Mouse (Mus musculus): Measurements from ENCODE around the gene Dkkl1. TPM values are rescaled to one million over a fixed set of nuclear protein-coding genes. Genes with fewer than 3 reads are reported as not detected.

Gene Dkkl1
- polyA plus RNA-seq, 1 experiment from 2014 or later: 0.84 TPM

GRCm38 (mm10) chr7:45196994-45197393 lies 15.0 kb downstream of the Dkkl1 start:
- Histone ChIP-seq H3K27me3 (ENCODE audit: control insufficient read depth, insufficient read depth, low read depth, low read length) (0 out of 2 replicates have a peak, but pooled peaks cover 3% of the 10 kb centered on the region), H3K27ac (ENCODE audit: low read length) (no peak overlapping the region), H3K9ac (ENCODE audit: low read length) (no peak overlapping the region), H3K4me1 (replicated peaks; ENCODE audit: control insufficient read depth, insufficient read depth, low read length) (no peaks in the 10 kb centered on the region), H3K4me3 (ENCODE audit: low read length) (no peak overlapping the region), H3K36me3 (ENCODE audit: control insufficient read depth, insufficient read depth, low read length) (no peaks in the 10 kb centered on the region), H3K9me3 (ENCODE audit: control insufficient read depth, low read length) (no peaks in the 10 kb centered on the region), H3K4me2 (ENCODE audit: low read depth, low read length) (no peak overlapping the region)
- 77% methylated on average over 5 of the region's 5 CpGs for WGBS
- no peak for ATAC-seq (ENCODE audit: low read depth)

GRCm38 (mm10) chr7:45196176-45196535 lies 15.8 kb downstream of the Dkkl1 start:
- Histone ChIP-seq H3K36me3 (ENCODE audit: control insufficient read depth, insufficient read depth, low read length) (no peaks in the 10 kb centered on the region), H3K9ac (ENCODE audit: low read length) (no peak overlapping the region), H3K4me3 (ENCODE audit: low read length) (no peak overlapping the region), H3K9me3 (ENCODE audit: control insufficient read depth, low read length) (no peaks in the 10 kb centered on the region), H3K4me2 (ENCODE audit: low read depth, low read length) (no peak overlapping the region), H3K4me1 (replicated peaks; ENCODE audit: control insufficient read depth, insufficient read depth, low read length) (no peaks in the 10 kb centered on the region; the same call in 1 of the 2 replicates), H3K27ac (ENCODE audit: low read length) (no peak overlapping the region), H3K27me3 (ENCODE audit: control insufficient read depth, insufficient read depth, low read depth, low read length) (0 out of 2 replicates have a peak, but pooled peaks cover 3% of the 10 kb centered on the region)
- WGBS: 72% methylated on average over 4 of the region's 4 CpGs
- ATAC-seq (ENCODE audit: low read depth): no peak

- ATAC-seq (ENCODE audit: low read depth): no peak
- H3K4me2 ChIP-seq (ENCODE audit: low read depth, low read length): no peak overlapping the region
These were observed 16.4 kb downstream of the Dkkl1 start for GRCm38 (mm10) chr7:45195341-45196175.

GRCm38 (mm10) chr7:45193871-45194785 lies 17.8 kb downstream of the Dkkl1 start:
- no peaks in the 10 kb centered on the region for H3K36me3 ChIP-seq (ENCODE audit: control insufficient read depth, insufficient read depth, low read length)
- no peak for ATAC-seq (ENCODE audit: low read depth)
- WGBS: 68% methylated on average over 17 of the region's 17 CpGs
- no peak overlapping the region for H3K27ac ChIP-seq (ENCODE audit: low read length)
- H3K27me3 ChIP-seq (ENCODE audit: control insufficient read depth, insufficient read depth, low read depth, low read length): peaks cover 7% of the 10 kb centered on the region
- H3K4me1 ChIP-seq (replicated peaks; ENCODE audit: control insufficient read depth, insufficient read depth, low read length): no peaks in the 10 kb centered on the region; the same call in 1 of the 2 replicates
- H3K9ac ChIP-seq (ENCODE audit: low read length): no peak overlapping the region
- no peaks in the 10 kb centered on the region for H3K9me3 ChIP-seq (ENCODE audit: control insufficient read depth, low read length)
- no peak overlapping the region for H3K4me3 ChIP-seq (ENCODE audit: low read length)
- no peak overlapping the region for H3K4me2 ChIP-seq (ENCODE audit: low read depth, low read length)

More at GRCm38 (mm10) chr7:45195341-45196175, 16.4 kb downstream of the Dkkl1 start:
- no peaks in the 10 kb centered on the region for H3K36me3 ChIP-seq (ENCODE audit: control insufficient read depth, insufficient read depth, low read length)
- H3K4me3 ChIP-seq (ENCODE audit: low read length): no peak overlapping the region
- no peak overlapping the region for H3K27ac ChIP-seq (ENCODE audit: low read length)
- WGBS: 43% methylated on average over 13 of the region's 13 CpGs
- H3K27me3 ChIP-seq (ENCODE audit: control insufficient read depth, insufficient read depth, low read depth, low read length): 0 out of 2 replicates have a peak, but pooled peaks cover 3% of the 10 kb centered on the region
- no peaks in the 10 kb centered on the region; the same call in 1 of the 2 replicates for H3K4me1 ChIP-seq (replicated peaks; ENCODE audit: control insufficient read depth, insufficient read depth, low read length)
- no peaks in the 10 kb centered on the region for H3K9me3 ChIP-seq (ENCODE audit: control insufficient read depth, low read length)
- no peak overlapping the region for H3K9ac ChIP-seq (ENCODE audit: low read length)

- no peaks in the 10 kb centered on the region for H3K36me3 ChIP-seq (ENCODE audit: control insufficient read depth, insufficient read depth, low read length)
- H3K4me3 ChIP-seq (ENCODE audit: low read length): no peak overlapping the region
- H3K4me1 ChIP-seq (replicated peaks; ENCODE audit: control insufficient read depth, insufficient read depth, low read length): no peaks in the 10 kb centered on the region; the same call in 1 of the 2 replicates
- peaks cover 12% of the 10 kb centered on the region for H3K27me3 ChIP-seq (ENCODE audit: control insufficient read depth, insufficient read depth, low read depth, low read length)
- H3K4me2 ChIP-seq (ENCODE audit: low read depth, low read length): no peak overlapping the region
- no peak overlapping the region for H3K27ac ChIP-seq (ENCODE audit: low read length)
- ATAC-seq (ENCODE audit: low read depth): no peak
- no peaks in the 10 kb centered on the region for H3K9me3 ChIP-seq (ENCODE audit: control insufficient read depth, low read length)
- 53% methylated on average over 5 of the region's 5 CpGs for WGBS
- H3K9ac ChIP-seq (ENCODE audit: low read length): no peak overlapping the region
These were observed 18.5 kb downstream of the Dkkl1 start for GRCm38 (mm10) chr7:45193406-45193805.

GRCm38 (mm10) chr7:45192585-45193310 lies 19.2 kb downstream of the Dkkl1 start:
- Histone ChIP-seq H3K4me3 (ENCODE audit: low read length) (no peak overlapping the region), H3K4me2 (ENCODE audit: low read depth, low read length) (no peak overlapping the region), H3K27me3 (ENCODE audit: control insufficient read depth, insufficient read depth, low read depth, low read length) (peaks cover 13% of the 10 kb centered on the region), H3K4me1 (replicated peaks; ENCODE audit: control insufficient read depth, insufficient read depth, low read length) (no peaks in the 10 kb centered on the region; the same call in 1 of the 2 replicates), H3K9me3 (ENCODE audit: control insufficient read depth, low read length) (no peaks in the 10 kb centered on the region), H3K36me3 (ENCODE audit: control insufficient read depth, insufficient read depth, low read length) (no peaks in the 10 kb centered on the region), H3K27ac (ENCODE audit: low read length) (no peak overlapping the region), H3K9ac (ENCODE audit: low read length) (no peak overlapping the region)
- 75% methylated on average over 7 of the region's 7 CpGs for WGBS
- no peak for ATAC-seq (ENCODE audit: low read depth)

- no peak for ATAC-seq (ENCODE audit: low read depth)
- H3K27me3 ChIP-seq (ENCODE audit: control insufficient read depth, insufficient read depth, low read depth, low read length): peaks cover 17% of the 10 kb centered on the region
These were observed 20.1 kb downstream of the Dkkl1 start for GRCm38 (mm10) chr7:45191803-45192363.

GRCm38 (mm10) chr7:45191161-45191560 lies 20.8 kb downstream of the Dkkl1 start:
- no peak overlapping the region for H3K4me3 ChIP-seq (ENCODE audit: low read length)
- H3K27me3 ChIP-seq (ENCODE audit: control insufficient read depth, insufficient read depth, low read depth, low read length): peaks cover 19% of the 10 kb centered on the region
- H3K4me1 ChIP-seq (replicated peaks; ENCODE audit: control insufficient read depth, insufficient read depth, low read length): no peaks in the 10 kb centered on the region; the same call in 1 of the 2 replicates
- H3K36me3 ChIP-seq (ENCODE audit: control insufficient read depth, insufficient read depth, low read length): no peaks in the 10 kb centered on the region
- no peak for ATAC-seq (ENCODE audit: low read depth)
- H3K27ac ChIP-seq (ENCODE audit: low read length): no peak overlapping the region
- no peaks in the 10 kb centered on the region for H3K9me3 ChIP-seq (ENCODE audit: control insufficient read depth, low read length)
- no peak overlapping the region for H3K4me2 ChIP-seq (ENCODE audit: low read depth, low read length)
- 50% methylated on average over 2 of the region's 2 CpGs for WGBS
- no peak overlapping the region for H3K9ac ChIP-seq (ENCODE audit: low read length)

More at GRCm38 (mm10) chr7:45191803-45192363, 20.1 kb downstream of the Dkkl1 start:
- Histone ChIP-seq H3K4me2 (ENCODE audit: low read depth, low read length) (no peak overlapping the region), H3K27ac (ENCODE audit: low read length) (no peak overlapping the region), H3K9ac (ENCODE audit: low read length) (no peak overlapping the region), H3K36me3 (ENCODE audit: control insufficient read depth, insufficient read depth, low read length) (no peaks in the 10 kb centered on the region), H3K9me3 (ENCODE audit: control insufficient read depth, low read length) (no peaks in the 10 kb centered on the region), H3K4me1 (replicated peaks; ENCODE audit: control insufficient read depth, insufficient read depth, low read length) (no peaks in the 10 kb centered on the region; the same call in 1 of the 2 replicates), H3K4me3 (ENCODE audit: low read length) (no peak overlapping the region)
- WGBS: 6% methylated on average over 8 of the region's 8 CpGs
